Mouse (Mus musculus): ENCODE results near the gene Tssk1. TPM values are rescaled to one million over a fixed set of nuclear protein-coding genes. Genes with fewer than 3 reads are reported as not detected.

The Tssk1 gene
- polyA plus RNA-seq, 1 experiment: not detected

- no peak overlapping the region for H3K4me3 ChIP-seq (replicated peaks)
- H3K4me1 ChIP-seq: peaks cover 35% of the 10 kb centered on the region
- TF ChIP-seq GATA1 (IDR thresholded peaks at IDR 0.05; ENCODE audit: borderline replicate concordance, low read length) (no peak), FLI1 (IDR thresholded peaks at IDR 0.05; ENCODE audit: low read length) (no peak)
- no peaks in the 10 kb centered on the region for H3K9me3 ChIP-seq
- no peaks in the 10 kb centered on the region for H3K27me3 ChIP-seq (replicated peaks)
- peaks cover 75% of the 10 kb centered on the region for H3K36me3 ChIP-seq (replicated peaks; ENCODE audit: low read length)
These were observed 22.8 kb upstream of the Tssk1 start for GRCm38 (mm10) chr16:17871248-17871647.

GRCm38 (mm10) chr16:17872995-17873394 is 21.0 kb upstream of the Tssk1 start:
- H3K4me3 ChIP-seq (replicated peaks): no peak overlapping the region
- peaks cover 45% of the 10 kb centered on the region for H3K4me1 ChIP-seq
- no peaks in the 10 kb centered on the region for H3K9me3 ChIP-seq
- H3K27me3 ChIP-seq (replicated peaks): no peaks in the 10 kb centered on the region
- peaks cover 74% of the 10 kb centered on the region for H3K36me3 ChIP-seq (replicated peaks; ENCODE audit: low read length)
- TF ChIP-seq FLI1 (IDR thresholded peaks at IDR 0.05; ENCODE audit: low read length): no peak
- no peak for TF ChIP-seq GATA1 (IDR thresholded peaks at IDR 0.05; ENCODE audit: borderline replicate concordance, low read length)

GRCm38 (mm10) chr16:17875174-17875573 is 18.8 kb upstream of the Tssk1 start:
- Histone ChIP-seq H3K27me3 (replicated peaks) (no peaks in the 10 kb centered on the region), H3K36me3 (replicated peaks; ENCODE audit: low read length) (peaks cover 74% of the 10 kb centered on the region), H3K4me1 (peaks cover 49% of the 10 kb centered on the region), H3K9me3 (peaks cover 4% of the 10 kb centered on the region; the same call in 1 of the 2 replicates), H3K4me3 (replicated peaks) (no peak overlapping the region)
- TF ChIP-seq FLI1 (IDR thresholded peaks at IDR 0.05; ENCODE audit: low read length) (no peak), GATA1 (IDR thresholded peaks at IDR 0.05; ENCODE audit: borderline replicate concordance, low read length) (no peak)

GRCm38 (mm10) chr16:17876096-17876495 is 17.9 kb upstream of the Tssk1 start:
- Histone ChIP-seq H3K36me3 (replicated peaks; ENCODE audit: low read length) (peaks cover 67% of the 10 kb centered on the region), H3K4me1 (peaks cover 49% of the 10 kb centered on the region), H3K4me3 (replicated peaks) (no peak overlapping the region), H3K27me3 (replicated peaks) (no peaks in the 10 kb centered on the region), H3K9me3 (peaks cover 4% of the 10 kb centered on the region; the same call in 1 of the 2 replicates)
- TF ChIP-seq FLI1 (IDR thresholded peaks at IDR 0.05; ENCODE audit: low read length) (no peak), GATA1 (IDR thresholded peaks at IDR 0.05; ENCODE audit: borderline replicate concordance, low read length) (no peak)

GRCm38 (mm10) chr16:17879571-17879970 is 14.5 kb upstream of the Tssk1 start:
- TF ChIP-seq FLI1 (IDR thresholded peaks at IDR 0.05; ENCODE audit: low read length) (no peak), GATA1 (IDR thresholded peaks at IDR 0.05; ENCODE audit: borderline replicate concordance, low read length) (no peak)
- Histone ChIP-seq H3K9me3 (peaks cover 4% of the 10 kb centered on the region; the same call in 1 of the 2 replicates), H3K36me3 (replicated peaks; ENCODE audit: low read length) (peaks cover 66% of the 10 kb centered on the region), H3K27me3 (replicated peaks) (no peaks in the 10 kb centered on the region), H3K4me3 (replicated peaks) (peak overlapping the region; percentile 47), H3K4me1 (peaks cover 55% of the 10 kb centered on the region)

- Histone ChIP-seq H3K4me3 (replicated peaks) (no peak overlapping the region), H3K36me3 (replicated peaks; ENCODE audit: low read length) (peaks cover 70% of the 10 kb centered on the region), H3K4me1 (peaks cover 67% of the 10 kb centered on the region), H3K27me3 (replicated peaks) (no peaks in the 10 kb centered on the region), H3K9me3 (peaks cover 4% of the 10 kb centered on the region; the same call in 1 of the 2 replicates)
- TF ChIP-seq FLI1 (IDR thresholded peaks at IDR 0.05; ENCODE audit: low read length): no peak
These were observed 11.8 kb upstream of the Tssk1 start for GRCm38 (mm10) chr16:17882196-17882595.

- TF ChIP-seq GATA1 (IDR thresholded peaks at IDR 0.05; ENCODE audit: borderline replicate concordance, low read length): no peak
- no peak for TF ChIP-seq FLI1 (IDR thresholded peaks at IDR 0.05; ENCODE audit: low read length)
- H3K27me3 ChIP-seq (replicated peaks): no peaks in the 10 kb centered on the region
- H3K4me3 ChIP-seq (replicated peaks): no peak overlapping the region
- H3K9me3 ChIP-seq: no peaks in the 10 kb centered on the region
- peaks cover 58% of the 10 kb centered on the region for H3K4me1 ChIP-seq
- peaks cover 51% of the 10 kb centered on the region for H3K36me3 ChIP-seq (replicated peaks; ENCODE audit: low read length)
These were observed 9.9 kb upstream of the Tssk1 start for GRCm38 (mm10) chr16:17884116-17884515.

GRCm38 (mm10) chr16:17889689-17890341 is 4.2 kb upstream of the Tssk1 start:
- TF ChIP-seq GATA1 (IDR thresholded peaks at IDR 0.05; ENCODE audit: borderline replicate concordance, low read length) (no peak), FLI1 (IDR thresholded peaks at IDR 0.05; ENCODE audit: low read length) (no peak)
- Histone ChIP-seq H3K27me3 (replicated peaks) (peaks cover 10% of the 10 kb centered on the region), H3K36me3 (replicated peaks; ENCODE audit: low read length) (peaks cover 16% of the 10 kb centered on the region), H3K4me3 (replicated peaks) (peak overlapping the region; percentile 98), H3K4me1 (peaks cover 46% of the 10 kb centered on the region), H3K9me3 (no peaks in the 10 kb centered on the region)

GRCm38 (mm10) chr16:17890342-17890727 is 3.7 kb upstream of the Tssk1 start:
- TF ChIP-seq GATA1 (IDR thresholded peaks at IDR 0.05; ENCODE audit: borderline replicate concordance, low read length) (no peak), FLI1 (IDR thresholded peaks at IDR 0.05; ENCODE audit: low read length) (no peak)
- Histone ChIP-seq H3K4me3 (replicated peaks) (peak overlapping the region; percentile 98), H3K27me3 (replicated peaks) (peaks cover 15% of the 10 kb centered on the region), H3K36me3 (replicated peaks; ENCODE audit: low read length) (peaks cover 12% of the 10 kb centered on the region), H3K9me3 (no peaks in the 10 kb centered on the region), H3K4me1 (peaks cover 42% of the 10 kb centered on the region)

- peaks cover 35% of the 10 kb centered on the region for H3K4me1 ChIP-seq
- TF ChIP-seq FLI1 (IDR thresholded peaks at IDR 0.05; ENCODE audit: low read length): no peak
- TF ChIP-seq GATA1 (IDR thresholded peaks at IDR 0.05; ENCODE audit: borderline replicate concordance, low read length): no peak
- H3K36me3 ChIP-seq (replicated peaks; ENCODE audit: low read length): peaks cover 8% of the 10 kb centered on the region
- H3K4me3 ChIP-seq (replicated peaks): peak overlapping the region; percentile 98
- no peaks in the 10 kb centered on the region for H3K9me3 ChIP-seq
- H3K27me3 ChIP-seq (replicated peaks): peaks cover 22% of the 10 kb centered on the region
These were observed 3.0 kb upstream of the Tssk1 start for GRCm38 (mm10) chr16:17890917-17891566.

All from megakaryocyte, embryonic 14.5 days (primary cell).